Mouse (Mus musculus) kidney, adult 18-20 months (tissue): Measurements from ENCODE around the gene Fzd2.
A peak's percentile ranks its signal among the peaks of the same experiment; 100 is the strongest.
"Not testable (repeated sequence)": the region's sequence is repeated elsewhere in the genome, so short reads cannot be mapped to it uniquely, and the experiment has no call there.

Experiments
- DNase-seq: peaks from one replicate; pipeline ENCODE4 v3.0.0; 2021

The Fzd2 gene

GRCm38 (mm10) chr11:102604010-102604584 is at the start of gene Fzd2:
Fzd2 (plus strand) TSS chr11:102604396.
- peak; percentile 69 for DNase-seq

GRCm38 (mm10) chr11:102555400-102556030 is 48.7 kb upstream of the Fzd2 start:
- DNase-seq = no peak

GRCm38 (mm10) chr11:102556031-102556715 is 48.0 kb upstream of the Fzd2 start, which contains the start of gene Gpatch8:
Gpatch8 (minus strand) TSS chr11:102556392.
- DNase-seq = peak; percentile 94

GRCm38 (mm10) chr11:102556716-102557074 is 47.5 kb upstream of the Fzd2 start:
- DNase-seq = no peak

- DNase-seq = no peak
Measured at GRCm38 (mm10) chr11:102557386-102557785, 46.8 kb upstream of the Fzd2 start.

- DNase-seq = no peak
Measured at GRCm38 (mm10) chr11:102558704-102559103, 45.5 kb upstream of the Fzd2 start.

- not testable (repeated sequence) for DNase-seq
Measured at GRCm38 (mm10) chr11:102564952-102565671, 39.1 kb upstream of the Fzd2 start.

- DNase-seq = no peak
Measured at GRCm38 (mm10) chr11:102565741-102566140, 38.5 kb upstream of the Fzd2 start.

- no peak for DNase-seq
Measured at GRCm38 (mm10) chr11:102566290-102566689, 37.9 kb upstream of the Fzd2 start.

- no peak for DNase-seq
Measured at GRCm38 (mm10) chr11:102567157-102567556, 37.0 kb upstream of the Fzd2 start.

GRCm38 (mm10) chr11:102567723-102568122 is 36.5 kb upstream of the Fzd2 start:
- DNase-seq = no peak

GRCm38 (mm10) chr11:102568191-102568590 is 36.0 kb upstream of the Fzd2 start:
- no peak for DNase-seq

GRCm38 (mm10) chr11:102568756-102569377 is 35.3 kb upstream of the Fzd2 start:
- DNase-seq = no peak

GRCm38 (mm10) chr11:102572866-102573663 is 31.1 kb upstream of the Fzd2 start:
- peak; percentile 87 for DNase-seq

GRCm38 (mm10) chr11:102575034-102575433 is 29.2 kb upstream of the Fzd2 start:
- DNase-seq = no peak

- DNase-seq = no peak
Measured at GRCm38 (mm10) chr11:102576050-102576754, 28.0 kb upstream of the Fzd2 start.

- DNase-seq = peak; percentile 81
Measured at GRCm38 (mm10) chr11:102578341-102579118, 25.7 kb upstream of the Fzd2 start.

GRCm38 (mm10) chr11:102579165-102580033 is 24.8 kb upstream of the Fzd2 start, which contains the start of gene Gm11627:
Gm11627 (minus strand) TSS chr11:102579461.
- DNase-seq = no peak

GRCm38 (mm10) chr11:102580034-102580330 is 24.2 kb upstream of the Fzd2 start:
- no peak for DNase-seq
